Mouse (Mus musculus) testis, adult 2 months (tissue): ENCODE measurements at regions not wholly inside any gene's neighbourhood (a gene's known extent, or its start where the extent isn't known, plus 50 kb on each side); places are given as distances from the start of the nearest gene placed in this dataset.
A peak's percentile ranks its signal among the peaks of the same experiment; 100 is the strongest.

Experiments
- H3K27ac ChIP-seq: fragments of 200-500 bp; 2 replicates; pipeline ENCODE4 v1.5.1; 2012; ENCODE audit warnings: low read depth, low read length; ENCODE audit not compliant: control insufficient read depth, insufficient read depth
- H3K27me3 ChIP-seq: fragments of 200-500 bp; 2 replicates; pipeline ENCODE4 v1.6.1; 2012; ENCODE audit warnings: mild to moderate bottlenecking, low read length, moderate library complexity; ENCODE audit not compliant: control insufficient read depth, insufficient read depth
- H3K36me3 ChIP-seq: fragments of 200-500 bp; 2 replicates; pipeline ENCODE4 v1.6.1; 2012; ENCODE audit warnings: mild to moderate bottlenecking, low read length; ENCODE audit not compliant: control insufficient read depth, insufficient read depth
- H3K4me1 ChIP-seq: fragments of 200-500 bp; 2 replicates; pipeline ENCODE4 v1.6.1; 2012; ENCODE audit warnings: low read length; ENCODE audit not compliant: control insufficient read depth, insufficient read depth
- H3K4me3 ChIP-seq: fragments of 200-500 bp; 2 replicates; pipeline ENCODE4 v1.5.1; 2012; ENCODE audit warnings: low read depth, mild to moderate bottlenecking, low read length, moderate library complexity, mixed read lengths; ENCODE audit not compliant: control insufficient read depth
- CTCF ChIP-seq: fragments of 200-500 bp; IDR thresholded peaks from 2 replicates; pipeline ENCODE4 v1.5.1; 2012; ENCODE audit warnings: low read depth, mild to moderate bottlenecking, inconsistent platforms, low read length, moderate library complexity; ENCODE audit not compliant: control insufficient read depth, insufficient read depth, insufficient replicate concordance
- POLR2A ChIP-seq: fragments of 200-500 bp; IDR thresholded peaks from 2 replicates; pipeline ENCODE4 v1.6.1; 2012; ENCODE audit warnings: low read depth, mild to moderate bottlenecking, inconsistent platforms, low read length, moderate library complexity; ENCODE audit not compliant: control insufficient read depth

GRCm38 (mm10) chr19:32903454-32904108 is 146.3 kb downstream of the Pten start:
- no peak overlapping the region for H3K27ac ChIP-seq
- no peak overlapping the region for H3K4me3 ChIP-seq
- H3K36me3 ChIP-seq: no peaks in the 10 kb centered on the region
- no peaks in the 10 kb centered on the region for H3K27me3 ChIP-seq
- peaks cover 5% of the 10 kb centered on the region for H3K4me1 ChIP-seq
- no peak for TF ChIP-seq POLR2A
- no peak for TF ChIP-seq CTCF

GRCm38 (mm10) chr19:32904517-32904916 is 147.2 kb downstream of the Pten start:
- H3K27ac ChIP-seq: no peak overlapping the region
- TF ChIP-seq CTCF (no peak), POLR2A (no peak)
- peaks cover 5% of the 10 kb centered on the region for H3K4me1 ChIP-seq
- no peaks in the 10 kb centered on the region for H3K27me3 ChIP-seq
- H3K4me3 ChIP-seq: no peak overlapping the region
- no peaks in the 10 kb centered on the region for H3K36me3 ChIP-seq

GRCm38 (mm10) chr19:32905901-32906431 is 148.7 kb downstream of the Pten start:
- peaks cover 5% of the 10 kb centered on the region for H3K4me1 ChIP-seq
- no peaks in the 10 kb centered on the region for H3K27me3 ChIP-seq
- H3K4me3 ChIP-seq: no peak overlapping the region
- H3K36me3 ChIP-seq: no peaks in the 10 kb centered on the region
- no peak for TF ChIP-seq POLR2A
- H3K27ac ChIP-seq: peak overlapping the region; percentile 81

GRCm38 (mm10) chr19:32906820-32907219 is 149.5 kb downstream of the Pten start:
- Histone ChIP-seq H3K4me1 (peaks cover 7% of the 10 kb centered on the region), H3K27ac (no peak overlapping the region)
- TF ChIP-seq CTCF (no peak), POLR2A (no peak)

GRCm38 (mm10) chr19:32910050-32910462 is 152.8 kb downstream of the Pten start:
- H3K36me3 ChIP-seq: no peaks in the 10 kb centered on the region
- H3K4me3 ChIP-seq: no peak overlapping the region
- peaks cover 2% of the 10 kb centered on the region for H3K4me1 ChIP-seq
- TF ChIP-seq CTCF: no peak
- TF ChIP-seq POLR2A: no peak
- no peaks in the 10 kb centered on the region for H3K27me3 ChIP-seq
- H3K27ac ChIP-seq: no peak overlapping the region

More at GRCm38 (mm10) chr19:32906820-32907219, 149.5 kb downstream of the Pten start:
- Histone ChIP-seq H3K27me3 (no peaks in the 10 kb centered on the region), H3K36me3 (no peaks in the 10 kb centered on the region), H3K4me3 (no peak overlapping the region)

- TF ChIP-seq POLR2A: no peak
- no peak for TF ChIP-seq CTCF
- Histone ChIP-seq H3K27ac (no peak overlapping the region), H3K4me3 (no peak overlapping the region), H3K36me3 (no peaks in the 10 kb centered on the region), H3K27me3 (no peaks in the 10 kb centered on the region), H3K4me1 (peaks cover 2% of the 10 kb centered on the region)
Observed at GRCm38 (mm10) chr19:32912323-32912722, 155.0 kb downstream of the Pten start.

GRCm38 (mm10) chr19:32916507-32917280 is 159.4 kb downstream of the Pten start:
- Histone ChIP-seq H3K4me1 (no peaks in the 10 kb centered on the region), H3K4me3 (no peak overlapping the region), H3K27ac (no peak overlapping the region), H3K27me3 (no peaks in the 10 kb centered on the region), H3K36me3 (no peaks in the 10 kb centered on the region)
- TF ChIP-seq POLR2A (no peak), CTCF (no peak)
